Mouse (Mus musculus): ENCODE data around the gene Ikzf5. TPM values are rescaled to one million over a fixed set of nuclear protein-coding genes. Genes with fewer than 3 reads are reported as not detected.

Ikzf5 gene
- 8.0 and 8.9 TPM in 2 replicates for polyA plus RNA-seq (2012; rRNA removed)

DNA sequence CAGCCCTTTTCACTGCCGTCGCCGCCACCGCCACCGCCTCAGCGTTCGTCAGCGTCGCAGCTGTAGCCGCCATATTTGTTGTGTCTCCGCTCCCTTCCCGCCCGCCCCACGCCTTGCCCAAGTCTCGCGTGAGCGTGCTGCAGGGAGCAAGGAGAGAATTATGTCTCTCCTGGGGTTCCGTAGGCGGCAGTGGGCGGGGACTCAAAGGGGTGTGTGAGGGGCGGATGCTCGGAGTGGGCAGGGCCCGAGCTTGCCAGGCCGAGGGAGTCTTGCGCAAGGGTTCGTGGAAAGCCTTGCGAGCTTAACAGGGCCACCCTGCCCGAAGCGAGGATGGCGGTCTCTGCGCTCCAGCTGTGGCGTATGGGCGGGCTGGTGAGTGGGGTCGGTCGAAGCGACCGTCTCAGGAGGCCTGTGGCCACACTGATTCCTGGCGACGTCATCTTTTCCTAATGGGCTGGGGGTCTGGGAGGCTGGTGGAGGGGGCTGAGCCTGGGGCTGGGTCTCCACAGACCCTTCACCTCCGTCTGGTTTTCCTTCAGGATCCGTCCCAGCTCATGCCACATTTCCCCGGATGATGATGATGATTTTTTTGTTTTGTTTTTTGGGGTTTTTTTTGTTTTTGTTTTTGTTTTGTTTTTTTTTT is at the start of gene Ikzf5, which contains the start of gene Acadsb:
Ikzf5 (minus strand) TSS at position 106 of the 643 bp plus-strand sequence.
Acadsb (plus strand) TSS at position 186 of the 643 bp plus-strand sequence.
- peak within 1 kb of the TSS; percentile 60 for H3K27ac ChIP-seq (ENCODE audit: control insufficient read depth, insufficient read depth, low read depth, low read length)
- no peaks in the 10 kb centered on the region for H3K27me3 ChIP-seq (ENCODE audit: control insufficient read depth, insufficient read depth, low read length)
- TF ChIP-seq CTCF (IDR thresholded peaks at IDR 0.05; ENCODE audit: control insufficient read depth, insufficient read depth, insufficient replicate concordance, low read depth, low read length) (no peak), POLR2A (IDR thresholded peaks at IDR 0.05; ENCODE audit: control insufficient read depth, low read depth, low read length) (peak; percentile 82)
- H3K4me1 ChIP-seq (ENCODE audit: control insufficient read depth, insufficient read depth, low read length): peaks cover 3% of the 10 kb centered on the region; the same call in 1 of the 2 replicates
- peak within 1 kb of the TSS; percentile 97 for H3K4me3 ChIP-seq (ENCODE audit: control insufficient read depth, low read depth, low read length)
- H3K36me3 ChIP-seq (ENCODE audit: control insufficient read depth, insufficient read depth, low read length): no peaks in the 10 kb centered on the region

DNA sequence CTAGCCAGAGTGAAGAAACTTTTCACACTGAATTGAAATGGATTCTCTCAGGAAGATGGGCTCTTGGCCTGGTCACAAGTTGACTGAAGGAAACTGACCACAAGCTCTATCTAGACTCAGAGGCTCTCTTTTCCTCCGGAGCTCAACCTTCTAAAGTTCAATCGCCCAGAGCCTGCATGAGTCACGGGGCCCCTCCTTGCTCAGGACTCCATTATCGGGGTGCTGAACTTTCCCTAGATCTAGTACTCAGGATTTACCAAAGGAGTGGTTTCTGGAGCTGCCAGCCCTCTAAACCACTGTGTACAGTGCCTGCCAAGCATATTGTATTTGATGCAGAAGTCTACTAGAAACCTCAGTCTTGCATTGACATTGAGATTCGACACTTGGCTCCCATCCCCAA is 46.4 kb upstream of the Ikzf5 start:
- no peak overlapping the region for H3K4me3 ChIP-seq (ENCODE audit: control insufficient read depth, low read depth, low read length)
- no peaks in the 10 kb centered on the region for H3K36me3 ChIP-seq (ENCODE audit: control insufficient read depth, insufficient read depth, low read length)
- no peak overlapping the region for H3K27ac ChIP-seq (ENCODE audit: control insufficient read depth, insufficient read depth, low read depth, low read length)
- H3K4me1 ChIP-seq (ENCODE audit: control insufficient read depth, insufficient read depth, low read length): no peaks in the 10 kb centered on the region
- no peaks in the 10 kb centered on the region for H3K27me3 ChIP-seq (ENCODE audit: control insufficient read depth, insufficient read depth, low read length)
- TF ChIP-seq CTCF (IDR thresholded peaks at IDR 0.05; ENCODE audit: control insufficient read depth, insufficient read depth, insufficient replicate concordance, low read depth, low read length) (no peak), POLR2A (IDR thresholded peaks at IDR 0.05; ENCODE audit: control insufficient read depth, low read depth, low read length) (no peak)

DNA sequence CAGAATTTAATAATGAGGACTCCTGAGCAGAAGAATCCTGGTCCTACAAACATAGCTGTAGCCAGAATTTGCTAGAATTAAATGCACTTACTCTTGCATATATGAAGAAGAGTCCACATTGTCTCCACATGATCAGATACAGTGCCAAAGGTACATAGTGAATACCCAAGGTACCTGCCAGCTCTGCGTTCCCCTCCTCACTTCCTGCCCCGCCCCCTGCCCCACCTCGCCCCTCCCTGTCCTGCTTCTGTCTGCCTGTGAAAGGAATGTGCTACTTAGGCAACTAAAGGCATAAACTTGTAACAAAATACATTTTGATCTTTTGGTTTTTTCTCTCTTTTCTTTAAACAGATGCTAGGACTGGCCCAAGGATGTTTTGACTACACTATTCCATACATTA is 26.7 kb upstream of the Ikzf5 start:
- H3K36me3 ChIP-seq (ENCODE audit: control insufficient read depth, insufficient read depth, low read length): no peaks in the 10 kb centered on the region; the same call in 1 of the 2 replicates
- no peak overlapping the region for H3K27ac ChIP-seq (ENCODE audit: control insufficient read depth, insufficient read depth, low read depth, low read length)
- no peak for TF ChIP-seq CTCF (IDR thresholded peaks at IDR 0.05; ENCODE audit: control insufficient read depth, insufficient read depth, insufficient replicate concordance, low read depth, low read length)
- TF ChIP-seq POLR2A (IDR thresholded peaks at IDR 0.05; ENCODE audit: control insufficient read depth, low read depth, low read length): no peak
- no peaks in the 10 kb centered on the region for H3K27me3 ChIP-seq (ENCODE audit: control insufficient read depth, insufficient read depth, low read length)
- H3K4me3 ChIP-seq (ENCODE audit: control insufficient read depth, low read depth, low read length): no peak overlapping the region
- no peaks in the 10 kb centered on the region for H3K4me1 ChIP-seq (ENCODE audit: control insufficient read depth, insufficient read depth, low read length)

DNA sequence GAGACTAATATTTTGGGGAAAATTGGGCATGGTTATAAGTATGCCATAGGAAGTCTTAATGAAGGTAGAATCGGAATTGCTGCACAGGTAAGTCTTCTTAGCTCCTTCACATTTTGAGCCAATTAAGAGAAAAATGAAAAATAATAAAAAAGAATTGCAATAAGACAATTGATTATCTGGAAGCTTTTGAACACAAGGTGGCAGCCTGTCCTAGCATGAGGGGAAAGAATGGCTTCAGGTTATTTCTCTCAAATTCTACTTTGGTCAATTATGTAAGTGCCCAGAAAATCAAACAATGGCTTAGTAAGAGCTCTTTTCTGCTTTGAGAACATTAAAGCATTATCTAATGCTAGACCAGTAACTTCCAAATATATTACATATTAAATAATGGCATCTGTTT is 24.0 kb upstream of the Ikzf5 start:
- Histone ChIP-seq H3K27me3 (ENCODE audit: control insufficient read depth, insufficient read depth, low read length) (no peaks in the 10 kb centered on the region), H3K4me1 (ENCODE audit: control insufficient read depth, insufficient read depth, low read length) (no peaks in the 10 kb centered on the region), H3K4me3 (ENCODE audit: control insufficient read depth, low read depth, low read length) (no peak overlapping the region), H3K36me3 (ENCODE audit: control insufficient read depth, insufficient read depth, low read length) (no peaks in the 10 kb centered on the region; the same call in 1 of the 2 replicates), H3K27ac (ENCODE audit: control insufficient read depth, insufficient read depth, low read depth, low read length) (no peak overlapping the region)
- TF ChIP-seq CTCF (IDR thresholded peaks at IDR 0.05; ENCODE audit: control insufficient read depth, insufficient read depth, insufficient replicate concordance, low read depth, low read length) (no peak), POLR2A (IDR thresholded peaks at IDR 0.05; ENCODE audit: control insufficient read depth, low read depth, low read length) (no peak)

DNA sequence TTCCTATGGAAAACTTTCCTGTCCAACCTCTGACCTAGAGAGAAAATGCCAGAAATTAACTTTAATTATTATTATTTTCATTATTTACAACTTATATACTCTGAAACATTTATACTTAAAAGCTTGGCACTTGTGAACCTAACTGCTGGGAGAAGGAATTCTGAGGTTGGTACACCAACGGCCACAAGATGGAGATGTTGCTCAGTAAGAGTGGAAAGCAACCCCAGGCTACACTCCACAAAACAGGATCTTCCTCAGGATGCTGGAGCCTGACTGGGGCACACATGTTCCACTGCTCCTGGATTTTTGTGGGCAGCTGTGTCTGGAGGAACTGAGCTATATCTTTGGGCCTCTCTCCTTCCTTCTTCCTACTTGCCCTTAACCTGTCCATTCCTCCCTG is 21.9 kb upstream of the Ikzf5 start:
- TF ChIP-seq CTCF (IDR thresholded peaks at IDR 0.05; ENCODE audit: control insufficient read depth, insufficient read depth, insufficient replicate concordance, low read depth, low read length) (no peak), POLR2A (IDR thresholded peaks at IDR 0.05; ENCODE audit: control insufficient read depth, low read depth, low read length) (no peak)
- Histone ChIP-seq H3K27ac (ENCODE audit: control insufficient read depth, insufficient read depth, low read depth, low read length) (no peak overlapping the region), H3K4me3 (ENCODE audit: control insufficient read depth, low read depth, low read length) (no peak overlapping the region), H3K36me3 (ENCODE audit: control insufficient read depth, insufficient read depth, low read length) (no peaks in the 10 kb centered on the region; the same call in 1 of the 2 replicates), H3K4me1 (ENCODE audit: control insufficient read depth, insufficient read depth, low read length) (no peaks in the 10 kb centered on the region), H3K27me3 (ENCODE audit: control insufficient read depth, insufficient read depth, low read length) (no peaks in the 10 kb centered on the region)

DNA sequence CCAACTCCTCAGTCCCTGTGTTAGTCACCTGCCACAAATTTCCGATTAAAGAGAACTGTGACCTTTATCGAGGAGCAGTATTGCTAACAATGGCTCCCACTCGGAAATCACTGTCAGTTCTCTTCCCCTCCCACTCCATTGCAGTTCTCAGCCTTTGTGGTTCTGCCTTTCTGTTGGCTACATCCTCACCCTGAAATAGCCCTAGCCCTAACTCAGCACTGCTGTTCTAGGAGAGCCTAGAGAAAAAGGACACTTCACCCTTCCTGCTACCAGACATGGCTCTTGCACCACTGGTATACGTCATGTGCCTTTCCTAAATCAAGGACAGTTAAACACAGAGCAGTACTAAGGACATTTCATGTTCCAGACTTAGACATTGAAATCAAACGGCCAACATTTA is 17.0 kb upstream of the Ikzf5 start:
- TF ChIP-seq POLR2A (IDR thresholded peaks at IDR 0.05; ENCODE audit: control insufficient read depth, low read depth, low read length) (no peak), CTCF (IDR thresholded peaks at IDR 0.05; ENCODE audit: control insufficient read depth, insufficient read depth, insufficient replicate concordance, low read depth, low read length) (no peak)
- no peaks in the 10 kb centered on the region for H3K36me3 ChIP-seq (ENCODE audit: control insufficient read depth, insufficient read depth, low read length)
- no peak overlapping the region for H3K4me3 ChIP-seq (ENCODE audit: control insufficient read depth, low read depth, low read length)
- H3K4me1 ChIP-seq (ENCODE audit: control insufficient read depth, insufficient read depth, low read length): no peaks in the 10 kb centered on the region
- H3K27ac ChIP-seq (ENCODE audit: control insufficient read depth, insufficient read depth, low read depth, low read length): no peak overlapping the region
- no peaks in the 10 kb centered on the region for H3K27me3 ChIP-seq (ENCODE audit: control insufficient read depth, insufficient read depth, low read length)

DNA sequence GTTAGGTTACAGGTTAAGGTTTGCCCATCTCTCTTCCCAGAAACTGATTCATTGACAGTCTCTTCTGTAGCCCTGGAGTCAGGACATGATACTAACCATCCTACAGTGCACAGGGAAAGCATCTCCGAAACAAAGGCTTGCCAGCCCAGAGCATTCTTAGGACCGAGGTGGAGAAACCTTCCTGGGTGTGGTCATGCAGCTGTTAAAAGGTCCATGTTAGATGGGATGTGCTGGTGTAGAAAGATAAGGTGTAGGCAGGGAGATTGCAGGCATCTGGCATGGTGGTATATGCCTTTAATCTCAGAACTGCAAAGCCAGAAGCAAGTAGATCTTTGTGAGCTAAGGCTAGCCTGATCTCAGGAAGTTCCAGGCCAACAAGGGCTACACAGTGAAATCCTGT is 14.6 kb upstream of the Ikzf5 start:
- no peaks in the 10 kb centered on the region for H3K4me1 ChIP-seq (ENCODE audit: control insufficient read depth, insufficient read depth, low read length)
- H3K4me3 ChIP-seq (ENCODE audit: control insufficient read depth, low read depth, low read length): peak overlapping the region; percentile 66
- TF ChIP-seq CTCF (IDR thresholded peaks at IDR 0.05; ENCODE audit: control insufficient read depth, insufficient read depth, insufficient replicate concordance, low read depth, low read length) (no peak), POLR2A (IDR thresholded peaks at IDR 0.05; ENCODE audit: control insufficient read depth, low read depth, low read length) (no peak)
- no peak overlapping the region for H3K27ac ChIP-seq (ENCODE audit: control insufficient read depth, insufficient read depth, low read depth, low read length)
- no peaks in the 10 kb centered on the region for H3K36me3 ChIP-seq (ENCODE audit: control insufficient read depth, insufficient read depth, low read length)
- H3K27me3 ChIP-seq (ENCODE audit: control insufficient read depth, insufficient read depth, low read length): no peaks in the 10 kb centered on the region

All from testis, adult 2 months (tissue).